Mouse (Mus musculus): ENCODE results near the gene Zfp398.

Gene Zfp398

DNA sequence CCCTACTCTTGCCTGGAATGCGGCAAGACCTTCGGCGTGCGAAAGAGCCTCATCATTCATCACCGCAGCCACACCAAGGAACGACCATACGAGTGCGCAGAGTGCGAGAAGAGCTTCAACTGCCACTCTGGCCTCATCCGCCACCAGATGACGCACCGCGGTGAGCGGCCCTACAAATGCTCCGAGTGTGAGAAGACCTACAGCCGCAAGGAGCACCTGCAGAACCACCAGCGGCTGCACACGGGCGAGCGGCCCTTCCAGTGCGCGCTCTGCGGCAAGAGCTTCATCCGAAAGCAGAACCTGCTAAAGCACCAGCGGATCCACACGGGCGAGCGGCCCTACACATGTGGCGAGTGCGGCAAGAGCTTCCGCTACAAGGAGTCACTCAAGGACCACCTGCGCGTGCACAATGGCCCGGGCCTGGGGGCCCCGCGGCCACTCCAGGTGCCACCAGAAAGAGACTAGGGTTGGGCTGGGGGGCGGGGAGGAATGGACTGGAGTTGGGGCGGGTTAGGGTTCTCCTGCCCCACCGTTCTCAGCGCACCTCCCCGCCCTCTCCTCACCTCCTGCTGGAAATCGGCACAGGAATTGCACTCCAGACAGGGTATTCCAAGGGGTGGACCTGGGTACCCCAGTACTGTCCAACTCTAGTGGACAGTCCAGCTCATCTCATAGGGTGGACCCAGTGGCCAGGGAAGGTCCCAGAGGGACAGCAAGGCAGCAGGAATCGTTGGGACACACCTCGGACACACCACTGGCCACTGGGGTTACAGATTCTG lies 69.6 kb downstream of the Zfp398 start:
- no peak for DNase-seq

DNA sequence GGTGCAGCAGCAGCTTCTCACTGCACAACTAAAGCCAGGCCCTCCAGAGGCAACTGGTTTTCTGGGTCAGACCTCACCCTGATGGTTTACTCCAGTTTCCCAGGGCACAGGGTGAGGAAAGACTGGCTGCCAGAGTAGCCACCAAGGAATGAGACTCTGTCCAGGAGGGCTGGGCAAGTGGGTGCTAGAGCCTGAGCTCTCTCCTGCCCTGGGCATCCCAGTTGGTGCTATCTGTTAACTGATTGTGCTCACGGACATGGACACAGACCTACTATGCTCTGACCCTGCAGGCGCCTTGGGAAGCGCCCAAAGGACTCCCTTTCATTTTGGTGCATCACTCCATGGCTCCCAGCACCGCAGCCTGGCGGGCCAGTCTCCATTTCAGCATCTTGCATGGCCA lies 70.9 kb downstream of the Zfp398 start:
- no peak for DNase-seq

GRCm38 (mm10) chr6:47909007-47909406 lies 73.5 kb downstream of the Zfp398 start:
- DNase-seq: no peak

DNA sequence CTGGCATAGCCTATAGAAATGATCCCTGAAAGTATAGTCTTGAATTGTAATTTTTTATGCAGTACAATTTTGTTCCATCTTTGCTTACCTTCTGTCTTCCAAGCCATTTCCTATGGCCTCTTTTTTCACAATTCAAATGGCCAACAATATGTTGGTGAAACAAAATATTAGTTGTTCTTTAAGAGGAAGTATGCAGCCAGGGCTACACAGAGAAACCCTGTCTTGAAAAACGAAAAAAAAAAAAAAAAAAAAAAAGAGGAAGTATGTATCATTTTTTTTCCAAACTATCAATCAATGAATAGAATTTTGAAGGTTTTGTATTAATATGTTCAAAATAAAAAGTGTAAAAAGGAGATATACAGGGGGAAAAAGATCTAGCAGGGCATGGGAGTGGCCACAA lies 76.2 kb downstream of the Zfp398 start:
- no peak for DNase-seq

- DNase-seq: no peak
These were observed 77.5 kb downstream of the Zfp398 start for GRCm38 (mm10) chr6:47912991-47913390.

- no peak for DNase-seq
These were observed 81.6 kb downstream of the Zfp398 start for GRCm38 (mm10) chr6:47917051-47917450.

DNA sequence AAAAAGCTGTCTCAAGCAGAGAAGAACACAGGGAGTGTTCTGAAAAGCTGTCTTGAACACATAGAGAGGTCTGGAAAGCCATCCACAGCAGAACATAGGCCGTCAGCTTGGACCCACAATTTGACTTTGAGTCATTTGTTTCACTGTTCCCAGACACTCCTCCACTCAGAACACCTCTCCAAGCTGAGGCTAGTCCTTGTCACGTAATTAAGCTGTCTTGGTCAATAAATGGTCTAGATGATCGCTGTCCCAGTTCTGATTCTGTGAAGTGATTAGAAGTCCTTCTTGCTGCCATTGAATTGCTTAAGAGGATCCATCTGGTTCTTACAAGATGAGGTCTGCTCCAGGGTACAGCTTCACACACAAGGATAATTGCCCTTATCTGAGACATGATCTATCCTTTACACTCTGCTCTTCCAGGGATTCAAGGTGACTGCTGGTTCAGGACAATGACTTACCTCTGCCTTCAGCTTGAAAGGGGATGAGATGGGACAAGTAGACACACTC lies 83.4 kb downstream of the Zfp398 start:
- DNase-seq: no peak

DNA sequence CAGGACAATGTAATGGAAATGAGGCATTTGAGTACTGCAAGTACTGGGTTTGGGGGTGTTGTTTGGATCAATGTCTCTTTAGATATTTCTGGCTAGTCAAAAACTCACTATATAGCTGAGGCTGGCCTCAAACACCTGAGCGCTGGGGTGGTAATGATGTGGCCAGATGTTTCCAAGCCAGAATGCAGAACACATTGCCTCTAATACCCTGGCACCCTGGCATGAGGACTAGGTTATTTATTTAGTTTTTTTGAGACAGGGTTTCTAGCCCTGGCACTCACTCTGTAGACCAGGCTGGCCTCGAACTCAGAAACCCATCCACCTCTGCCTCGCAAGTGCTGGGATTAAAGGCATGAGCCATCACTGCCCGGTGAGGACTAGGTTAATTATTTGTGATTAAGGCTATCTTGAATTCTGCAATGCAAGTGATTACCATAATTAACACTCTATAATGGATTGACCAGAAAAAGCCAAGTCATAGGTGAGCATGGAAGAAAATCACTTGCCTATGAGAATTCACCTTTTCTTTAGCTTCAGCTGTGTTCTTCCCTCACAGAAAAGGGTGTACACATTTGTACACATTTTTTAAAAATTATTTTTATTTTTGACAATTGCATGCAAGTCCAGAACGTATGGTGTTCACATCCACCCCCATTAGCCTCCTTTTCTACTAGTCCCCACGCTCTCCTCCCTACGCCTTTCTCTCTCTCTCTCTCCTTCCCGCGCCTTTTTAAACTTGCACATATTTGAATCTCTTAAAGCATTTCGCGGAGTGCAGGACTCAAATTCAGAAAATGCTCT lies 84.4 kb downstream of the Zfp398 start:
- no peak for DNase-seq

GRCm38 (mm10) chr6:47920447-47921340 lies 85.2 kb downstream of the Zfp398 start, which contains the start of gene Zfp212:
TSS of gene Zfp212 (plus strand) at chr6:47920476.
- peak; percentile 89 to 90 for DNase-seq

Measured in thymus, postnatal 36 days (tissue).